Mouse (Mus musculus): Measurements from ENCODE around the gene B3gat1. TPM values are rescaled to one million over a fixed set of nuclear protein-coding genes. Genes with fewer than 3 reads are reported as not detected.

The B3gat1 gene
- total RNA-seq, 2 experiments from 2014 or later: 254 to 273 TPM

DNA sequence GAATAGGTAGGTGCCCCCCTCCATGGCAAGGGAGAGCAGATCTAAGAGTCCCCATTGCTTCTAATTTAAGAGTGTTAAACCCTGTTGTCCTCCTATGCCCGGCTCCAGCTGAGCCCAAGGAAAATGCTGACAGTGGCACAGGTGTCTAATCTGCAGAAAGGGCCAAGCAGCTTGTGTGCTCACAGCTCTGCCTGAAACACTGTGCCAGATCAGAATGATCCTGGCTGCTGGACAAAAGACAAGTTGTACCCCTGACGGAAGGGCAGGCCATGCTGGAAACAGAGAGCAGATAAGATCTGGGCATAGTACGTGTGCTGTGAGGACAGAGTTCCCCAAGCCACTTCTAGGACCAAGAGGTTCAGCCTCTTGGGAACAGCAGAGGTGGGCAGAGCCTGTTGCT, 59.3 kb downstream of the B3gat1 start:
- no peak for DNase-seq (ENCODE audit: low spot score in 2 of 2)
- no peak for TF ChIP-seq CTCF (conservative IDR thresholded peaks at IDR 0.05)
- no peak overlapping the region for H3K27ac ChIP-seq
- no peak overlapping the region for H3K4me3 ChIP-seq

DNA sequence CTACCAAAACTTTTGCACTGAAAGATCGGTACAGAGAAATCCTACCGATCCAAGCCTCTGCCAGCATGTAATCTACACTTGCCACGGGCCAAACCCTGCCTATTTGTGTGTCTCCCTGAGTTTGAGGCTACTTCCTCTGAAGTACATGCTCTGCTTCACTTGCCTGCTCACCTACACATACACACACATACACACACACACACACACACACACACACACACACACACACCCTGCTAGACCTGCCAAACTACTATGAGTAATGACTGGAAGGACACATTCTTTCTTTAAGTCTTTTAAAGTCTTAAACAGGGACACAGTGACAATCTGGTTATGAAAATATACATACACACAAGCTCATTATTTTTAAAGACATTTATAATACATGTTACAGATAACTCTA, 64.7 kb downstream of the B3gat1 start:
- TF ChIP-seq CTCF (conservative IDR thresholded peaks at IDR 0.05): no peak
- no peak overlapping the region for H3K4me3 ChIP-seq
- no peak overlapping the region for H3K27ac ChIP-seq
- no peak for DNase-seq (ENCODE audit: low spot score in 2 of 2)

DNA sequence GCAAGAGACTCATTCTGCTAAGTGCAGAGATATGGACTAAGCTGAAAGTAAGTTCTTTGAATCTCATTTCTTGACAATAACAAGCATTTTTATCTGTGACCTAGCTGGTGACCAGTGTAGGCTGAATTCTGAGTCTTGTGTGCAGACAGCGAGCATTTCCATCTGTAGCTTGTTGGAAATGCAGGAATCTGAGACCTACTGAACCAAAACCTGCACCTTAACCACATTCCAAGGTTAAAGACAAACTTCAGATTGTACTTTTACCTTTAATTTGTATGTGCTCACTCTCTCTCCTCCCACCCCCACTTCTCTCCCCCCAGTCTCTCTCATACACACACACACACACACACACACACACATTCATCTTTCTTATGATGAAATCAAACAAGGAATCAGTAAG, 65.2 kb downstream of the B3gat1 start:
- Histone ChIP-seq H3K27ac (no peak overlapping the region), H3K4me3 (no peak overlapping the region)
- DNase-seq (ENCODE audit: low spot score in 2 of 2): no peak
- no peak for TF ChIP-seq CTCF (conservative IDR thresholded peaks at IDR 0.05)

DNA sequence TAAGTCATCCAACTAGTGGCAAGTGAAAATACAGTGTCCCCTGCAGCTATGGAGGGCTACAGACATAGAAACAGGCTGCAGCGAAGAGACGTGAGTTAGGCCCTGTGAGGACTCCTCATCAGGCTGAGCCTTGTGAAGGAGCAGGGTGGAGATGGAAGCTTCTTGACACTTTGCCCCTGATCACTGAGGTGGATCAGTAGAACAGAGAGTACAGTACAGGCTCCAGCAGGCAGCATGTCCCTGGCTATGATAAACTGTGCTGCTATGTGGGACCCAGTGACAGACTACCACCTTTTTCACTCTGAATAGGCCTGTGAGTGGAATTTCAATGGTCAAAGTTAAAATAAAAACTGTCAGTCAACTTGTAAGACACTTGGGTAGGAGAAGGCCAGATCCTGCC, 66.8 kb downstream of the B3gat1 start:
- no peak for TF ChIP-seq CTCF (conservative IDR thresholded peaks at IDR 0.05)
- Histone ChIP-seq H3K27ac (no peak overlapping the region), H3K4me3 (no peak overlapping the region)
- no peak for DNase-seq (ENCODE audit: low spot score in 2 of 2)

DNA sequence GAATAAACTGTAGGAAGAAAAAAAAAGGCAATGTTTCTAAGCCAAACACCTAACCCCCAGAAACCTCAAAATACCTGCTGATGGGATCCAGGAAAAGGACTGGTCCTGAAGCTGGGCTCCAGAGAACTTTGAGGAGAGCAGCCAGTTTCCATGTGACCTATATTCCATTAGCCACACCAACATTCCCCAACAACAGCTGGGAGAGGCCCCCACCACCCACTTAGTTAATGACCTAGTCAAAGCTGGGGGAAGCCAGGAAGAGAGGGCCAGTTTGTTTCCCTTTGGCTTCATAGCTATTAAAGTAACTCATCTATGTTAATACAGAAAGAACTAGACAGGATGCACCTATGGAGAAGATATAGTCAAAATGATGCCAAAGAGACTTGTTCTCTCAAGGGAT, 70.8 kb downstream of the B3gat1 start:
- DNase-seq (ENCODE audit: low spot score in 2 of 2): no peak
- Histone ChIP-seq H3K27ac (no peak overlapping the region), H3K4me3 (no peak overlapping the region)
- no peak for TF ChIP-seq CTCF (conservative IDR thresholded peaks at IDR 0.05)

DNA sequence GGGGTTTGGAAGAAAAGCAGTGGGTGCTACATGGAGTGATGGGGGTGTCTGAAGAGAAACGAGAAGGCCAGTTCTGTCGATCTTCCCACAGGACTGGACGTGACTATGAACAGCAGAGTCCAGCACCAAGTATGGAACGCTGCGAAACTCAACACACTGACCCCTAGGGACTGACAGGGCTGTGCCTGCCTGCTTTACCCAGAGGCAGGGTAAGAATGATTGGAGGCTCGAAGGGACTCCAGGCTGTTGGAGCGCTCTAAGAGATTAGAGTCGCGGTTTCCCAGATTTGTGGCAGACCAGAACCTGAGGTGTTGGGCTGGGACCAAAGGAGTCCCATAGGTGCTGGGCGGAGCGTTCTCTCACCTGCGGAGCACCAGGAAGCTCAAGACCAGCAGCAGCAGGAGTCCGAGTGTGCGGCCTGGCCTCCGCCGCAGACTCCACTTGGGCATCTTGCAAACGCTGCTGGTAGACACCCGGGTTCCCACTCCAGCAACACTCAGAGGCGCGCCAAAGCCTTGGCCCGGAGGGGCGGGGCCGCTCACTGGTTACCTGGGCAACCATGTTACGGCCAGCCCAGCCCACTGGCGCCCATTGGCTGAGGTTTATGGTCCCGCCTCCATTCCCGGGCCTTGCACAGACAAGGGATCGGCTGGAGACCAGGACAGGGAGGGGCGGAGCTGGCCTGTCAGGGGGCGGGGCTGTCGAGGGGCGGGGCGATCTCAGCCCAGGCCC, 72.6 kb downstream of the B3gat1 start, which contains the start of gene Glb1l2:
Gene Glb1l2 (minus strand): TSS at position 534 of the 732 bp plus-strand sequence.
- no peak; the same call in 1 of the 2 replicates for TF ChIP-seq CTCF (conservative IDR thresholded peaks at IDR 0.05)
- DNase-seq (ENCODE audit: low spot score in 2 of 2): peak; percentile 82 to 87
- no peak within 1 kb of the TSS for H3K27ac ChIP-seq

DNA sequence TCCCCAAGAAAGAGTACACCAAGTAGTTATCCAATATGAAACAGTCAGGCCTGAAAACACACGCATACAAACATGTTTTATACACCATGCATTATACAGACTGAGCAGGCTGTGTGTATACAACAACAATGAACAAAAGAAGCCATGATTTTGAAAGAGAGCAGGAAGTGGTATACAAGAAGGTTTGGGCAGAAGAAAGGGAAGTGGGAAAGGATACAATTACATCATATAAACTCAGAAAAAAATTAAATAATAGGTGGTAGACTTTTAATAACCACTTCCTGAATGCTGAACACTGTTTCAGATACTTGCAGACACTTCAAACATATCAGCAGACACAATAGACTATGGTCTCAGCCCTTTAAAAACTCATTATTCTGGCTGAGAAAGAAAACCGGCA, 75.2 kb downstream of the B3gat1 start:
- no peak for TF ChIP-seq CTCF (conservative IDR thresholded peaks at IDR 0.05)
- Histone ChIP-seq H3K27ac (no peak overlapping the region), H3K4me3 (no peak overlapping the region)
- no peak for DNase-seq (ENCODE audit: low spot score in 2 of 2)

More for the DNA sequence above, 72.6 kb downstream of the B3gat1 start, which contains the start of gene Glb1l2:
- peak within 1 kb of the TSS; percentile 53 for H3K4me3 ChIP-seq

Other genes with a start within 250 kb of the B3gat1 start
- under 1 TPM; 0.49 to 0.69 TPM for gene Glb1l2, start 72.7 kb downstream of the B3gat1 start, total RNA-seq (2021)
- not detected for gene Glb1l3, start 127.2 kb downstream of the B3gat1 start, total RNA-seq (2021)
- gene Gm1110, start 189.4 kb downstream of the B3gat1 start, total RNA-seq (2021): not detected

All from layer of hippocampus, adult 2 months (tissue).